Mouse (Mus musculus) stomach, postnatal 0 days (tissue): ENCODE data around the gene Naa38.

Experiments used
- CTCF ChIP-seq: IDR thresholded peaks from 2 replicates; pipeline ENCODE4 v1.5.1; 2016; ENCODE audit warnings: antibody characterized with exemption, low read depth, mild to moderate bottlenecking, moderate library complexity
- EP300 ChIP-seq: optimal IDR thresholded peaks from 2 replicates; pipeline ENCODE3; 2016; ENCODE audit warnings: antibody characterized with exemption

DNA sequence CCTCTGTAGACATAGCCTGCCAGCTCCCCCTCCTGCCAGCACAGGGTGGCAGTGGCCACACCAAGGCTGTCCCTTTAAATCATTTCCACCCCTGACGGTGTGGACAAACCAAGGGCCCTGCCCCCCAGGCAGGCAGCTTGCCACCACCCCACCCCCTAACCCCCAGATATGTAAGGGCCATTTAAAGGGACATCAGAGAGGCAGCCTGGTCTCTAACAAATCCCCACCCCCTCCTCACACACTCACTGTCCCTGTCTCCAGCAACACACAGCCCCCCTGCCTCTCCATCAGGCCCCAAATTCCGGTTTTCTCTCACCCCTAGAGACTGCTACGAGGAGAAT, 20.0 kb downstream of the Naa38 start:
- TF ChIP-seq CTCF (peak; percentile 54), EP300 (no peak)
